8 mouse cellular contexts compared by ENCODE assay signal in genomic region chr10:60831379-60831778, GRCm38 (mm10). TPM values are rescaled to one million over a fixed set of nuclear protein-coding genes. Genes with fewer than 3 reads are reported as not detected.
DNase-seq lines count a peak whose midpoint lies in the region; ATAC-seq lines count a peak whose summit lies in the region.

Unc5b (minus strand) TSS chr10:60831581.

- H3K4me2 ChIP-seq in embryonic facial prominence, embryonic 14.5 days (ENCODE audit: low read depth, low read length): peak within 1 kb of the TSS; percentile 98
- H3K4me2 ChIP-seq in limb, embryonic 12.5 days: peak within 1 kb of the TSS; percentile 88
- H3K4me2 ChIP-seq in midbrain, embryonic 13.5 days (replicated peaks): peak within 1 kb of the TSS; percentile 78

- H3K9me3 ChIP-seq in embryonic facial prominence, embryonic 14.5 days (ENCODE audit: control insufficient read depth, low read length): no peaks in the 10 kb centered on the region
- H3K9me3 ChIP-seq in limb, embryonic 12.5 days: peaks cover 4% of the 10 kb centered on the region; the same call in 1 of the 2 replicates
- no peaks in the 10 kb centered on the region for H3K9me3 ChIP-seq in midbrain, embryonic 13.5 days

- peaks cover 57% of the 10 kb centered on the region for H3K27me3 ChIP-seq in embryonic facial prominence, embryonic 14.5 days (replicated peaks; ENCODE audit: control insufficient read depth, insufficient read depth, low read length)
- peaks cover 29% of the 10 kb centered on the region for H3K27me3 ChIP-seq in limb, embryonic 12.5 days
- H3K27me3 ChIP-seq in midbrain, embryonic 13.5 days: peaks cover 80% of the 10 kb centered on the region

- 0% methylated on average over 14 of the region's 53 CpGs for WGBS in embryonic facial prominence, embryonic 14.5 days
- 1% methylated on average over 53 of the region's 53 CpGs for WGBS in limb, embryonic 12.5 days
- WGBS in midbrain, embryonic 13.5 days: under 1% methylated on average over 53 of the region's 53 CpGs

- peak within 1 kb of the TSS; percentile 72 for H3K4me3 ChIP-seq in embryonic facial prominence, embryonic 14.5 days (ENCODE audit: low read depth, low read length)
- peak within 1 kb of the TSS; percentile 88 for H3K4me3 ChIP-seq in limb, embryonic 12.5 days (replicated peaks)
- H3K4me3 ChIP-seq in midbrain, embryonic 13.5 days (replicated peaks): peak within 1 kb of the TSS; percentile 54

- no peaks in the 10 kb centered on the region for H3K36me3 ChIP-seq in embryonic facial prominence, embryonic 14.5 days (ENCODE audit: control insufficient read depth, insufficient read depth, low read length)
- H3K36me3 ChIP-seq in limb, embryonic 12.5 days: no peaks in the 10 kb centered on the region
- no peaks in the 10 kb centered on the region for H3K36me3 ChIP-seq in midbrain, embryonic 13.5 days

- H3K9ac ChIP-seq in embryonic facial prominence, embryonic 14.5 days (ENCODE audit: low read depth, low read length): peak within 1 kb of the TSS; percentile 83
- peak within 1 kb of the TSS; percentile 91 for H3K9ac ChIP-seq in limb, embryonic 12.5 days (replicated peaks)
- H3K9ac ChIP-seq in midbrain, embryonic 13.5 days (replicated peaks): peak within 1 kb of the TSS; percentile 76

- ATAC-seq in monocyte, adult 5-6 weeks (replicated peaks; ENCODE audit: insufficient number of reproducible peaks, low FRiP score, low TSS enrichment, poor library complexity, severe bottlenecking): no peak
- ATAC-seq in embryonic facial prominence, embryonic 14.5 days (ENCODE audit: low read depth): peak; percentile 92
- ATAC-seq in limb, embryonic 12.5 days (ENCODE audit: insufficient number of reproducible peaks, insufficient read depth, low FRiP score, low TSS enrichment, low read depth): peak; percentile 79
- peak; percentile 91 for ATAC-seq in midbrain, embryonic 13.5 days

- peak within 1 kb of the TSS; percentile 63; the same call in 1 of the 2 replicates for H3K27ac ChIP-seq in embryonic facial prominence, embryonic 14.5 days (replicated peaks; ENCODE audit: low read depth, low read length)
- peak within 1 kb of the TSS; percentile 86 for H3K27ac ChIP-seq in limb, embryonic 12.5 days
- H3K27ac ChIP-seq in midbrain, embryonic 13.5 days: peak within 1 kb of the TSS; percentile 37

- H3K4me1 ChIP-seq in embryonic facial prominence, embryonic 14.5 days (ENCODE audit: control insufficient read depth, insufficient read depth, low read length): peaks cover 17% of the 10 kb centered on the region
- H3K4me1 ChIP-seq in limb, embryonic 12.5 days (replicated peaks): peaks cover 47% of the 10 kb centered on the region
- H3K4me1 ChIP-seq in midbrain, embryonic 13.5 days (replicated peaks): peaks cover 60% of the 10 kb centered on the region

- DNase-seq in monocyte, adult 2 months (ENCODE audit: low read depth in 1 of 2, low spot score in 2 of 2): peak; percentile 31 to 47
- peak; percentile 93 for DNase-seq in embryonic facial prominence, embryonic 14.5 days (ENCODE audit: low spot score)
- peak; percentile 96 to 97 for DNase-seq in heart, adult 9 months (ENCODE audit: low spot score in 2 of 2)
- peak; percentile 97 for DNase-seq in kidney, adult 9 months
- DNase-seq in spleen, postnatal 10 days (ENCODE audit: low spot score in 2 of 2): peak; percentile 52 to 72

RNA-seq across cellular contexts. Expression of gene Unc5b, which starts in this region (rescaled TPM):
- total RNA-seq in monocyte, adult 5-6 weeks (2017): 0.38 TPM in 1 of 3 replicates, not detected in the others
- polyA plus RNA-seq in embryonic facial prominence, embryonic 14.5 days (2014; fragmentation: Nextera tagmentation; extraction: Ambion mirVana): 6.1 and 6.6 TPM in 2 replicates
- 12.7 and 13.5 TPM in 2 replicates for polyA plus RNA-seq in limb, embryonic 12.5 days (2016; fragmentation: Nextera tagmentation; extraction: Ambion mirVana)
- polyA plus RNA-seq in midbrain, embryonic 13.5 days (2015; fragmentation: Nextera tagmentation; extraction: Ambion mirVana): 3.1 and 4.0 TPM in 2 replicates

Comparison
In these comparisons a context has a peak if more than half of its experiments do, and no peak if none do; other contexts are left out.
1. DNase-seq: peak in every context shown above with its lines; median percentile 97 in kidney, adult 9 months; 96 in heart, adult 9 months; 93 in embryonic facial prominence, embryonic 14.5 days; 62 in spleen, postnatal 10 days; 39 in monocyte, adult 2 months.